Mouse (Mus musculus): Measurements from ENCODE around the gene Olfr203. TPM values are rescaled to one million over a fixed set of nuclear protein-coding genes. Genes with fewer than 3 reads are reported as not detected.
"Not testable (repeated sequence)": the region's sequence is repeated elsewhere in the genome, so short reads cannot be mapped to it uniquely, and the experiment has no call there.

The Olfr203 gene
- total RNA-seq (2021), result not detected
- long read RNA-seq, experiment 1, result 0 reads
- long read RNA-seq, experiment 2, result 0 reads

GRCm38 (mm10) chr16:59298581-59298980, at the start of gene Olfr203:
Gene Olfr203 (plus strand): TSS chr16:59298881.
- no peak for DNase-seq

- no peak for DNase-seq
These were observed 49.0 kb upstream of the Olfr203 start for GRCm38 (mm10) chr16:59249684-59250083.

GRCm38 (mm10) chr16:59269097-59269496, 29.6 kb upstream of the Olfr203 start:
- DNase-seq, result not testable (repeated sequence)

GRCm38 (mm10) chr16:59272532-59272931, 26.1 kb upstream of the Olfr203 start, which contains the start of gene Olfr201:
Gene Olfr201 (minus strand): TSS chr16:59272632.
- DNase-seq, result not testable (repeated sequence)

GRCm38 (mm10) chr16:59280542-59280941, 18.1 kb upstream of the Olfr203 start:
- DNase-seq, result no peak

GRCm38 (mm10) chr16:59283476-59283875, 15.2 kb upstream of the Olfr203 start:
- no peak for DNase-seq

GRCm38 (mm10) chr16:59286693-59287092, 12.0 kb upstream of the Olfr203 start, which contains the start of gene Olfr202:
Gene Olfr202 (minus strand): TSS chr16:59286793.
- no peak for DNase-seq

- not testable (repeated sequence) for DNase-seq
These were observed 11.1 kb upstream of the Olfr203 start for GRCm38 (mm10) chr16:59287576-59287975.

- DNase-seq, result no peak
These were observed 19.5 kb downstream of the Olfr203 start, which contains the start of gene Olfr204 for GRCm38 (mm10) chr16:59318148-59318547. Gene Olfr204 (minus strand): TSS chr16:59318248.

GRCm38 (mm10) chr16:59323262-59323661, 24.6 kb downstream of the Olfr203 start:
- DNase-seq, result not testable (repeated sequence)

GRCm38 (mm10) chr16:59331038-59331437, 32.4 kb downstream of the Olfr203 start, which contains the start of gene Olfr205:
Gene Olfr205 (minus strand): TSS chr16:59331138.
- DNase-seq, result no peak

GRCm38 (mm10) chr16:59349146-59349545, 50.5 kb downstream of the Olfr203 start, which contains the start of gene Olfr206:
Gene Olfr206 (minus strand): TSS chr16:59349246.
- no peak for DNase-seq

Other genes starting within 250 kb of the Olfr203 start
- not detected for gene Olfr190, start 220.9 kb upstream of the Olfr203 start, total RNA-seq (2021)
- not detected for gene Olfr191, start 209.1 kb upstream of the Olfr203 start, total RNA-seq (2021)
- gene Olfr193, start 187.0 kb upstream of the Olfr203 start, total RNA-seq (2021), result not detected
- not detected for gene Olfr194, start 177.8 kb upstream of the Olfr203 start, total RNA-seq (2021)
- gene Olfr195, start 151.8 kb upstream of the Olfr203 start, total RNA-seq (2021), result not detected
- gene Olfr196, start 128.4 kb upstream of the Olfr203 start, total RNA-seq (2021), result not detected
- gene Olfr198, start 95.3 kb upstream of the Olfr203 start, total RNA-seq (2021), result not detected
- gene Olfr199, start 79.1 kb upstream of the Olfr203 start, total RNA-seq (2021), result not detected
- gene Olfr201, start 26.2 kb upstream of the Olfr203 start, total RNA-seq (2021), result not detected
- not detected for gene Olfr202, start 12.1 kb upstream of the Olfr203 start, total RNA-seq (2021)
- not detected for gene Olfr204, start 19.4 kb downstream of the Olfr203 start, total RNA-seq (2021)
- not detected for gene Olfr205, start 32.3 kb downstream of the Olfr203 start, total RNA-seq (2021)
- not detected for gene Olfr206, start 50.4 kb downstream of the Olfr203 start, total RNA-seq (2021)
- gene Olfr209, start 65.1 kb downstream of the Olfr203 start, total RNA-seq (2021), result not detected
- not detected for gene Gabrr3, start 108.5 kb downstream of the Olfr203 start, total RNA-seq (2021)
- 10 to 100 TPM; 15.2 to 16.3 TPM for gene Riox2, start 172.9 kb downstream of the Olfr203 start, total RNA-seq (2021)